In genomic region chr3:95635636-95636035, GRCm38 (mm10) we compare ENCODE assay signal across 19 mouse cellular contexts. TPM values are rescaled to one million over a fixed set of nuclear protein-coding genes. Genes with fewer than 3 reads are reported as not detected.
DNase-seq lines count a peak whose midpoint lies in the region; ATAC-seq and TF ChIP-seq lines count a peak whose summit lies in the region.
"Had no signal": no experiment of that assay in that cellular context is flagged by ENCODE, and none has a peak within 500 bp of the region (broad histone marks: within the 10 kb centered on the region; RNA-seq: fewer than 3 reads in every experiment).

No protein-coding gene starts in this region.

- no peaks in the 10 kb centered on the region for H3K27me3 ChIP-seq in kidney, adult 2 months (replicated peaks; ENCODE audit: control insufficient read depth, insufficient read depth, low read length)
- no peaks in the 10 kb centered on the region for H3K27me3 ChIP-seq in CH12.LX (replicated peaks)
- no peaks in the 10 kb centered on the region for H3K27me3 ChIP-seq in liver, embryonic 14.5 days (ENCODE audit: control insufficient read depth, insufficient read depth, low read length)
- H3K27me3 ChIP-seq: heart, embryonic 13.5 days; midbrain, embryonic 13.5 days had no signal

- H3K4me2 ChIP-seq in CH12.LX (ENCODE audit: insufficient read depth, low read depth, poor library complexity, severe bottlenecking) = no peak overlapping the region
- no peak overlapping the region for H3K4me2 ChIP-seq in liver, embryonic 14.5 days (ENCODE audit: low read depth)
- H3K4me2 ChIP-seq: heart, embryonic 13.5 days; midbrain, embryonic 13.5 days had no signal

- H3K79me2 ChIP-seq in CH12.LX (replicated peaks; ENCODE audit: control insufficient read depth, extremely low read depth, insufficient read depth, poor library complexity, severe bottlenecking) = peaks cover 10% of the 10 kb centered on the region

- H3K9me3 ChIP-seq in CH12.LX (replicated peaks; ENCODE audit: low read length) = no peaks in the 10 kb centered on the region
- H3K9me3 ChIP-seq in liver, embryonic 14.5 days (ENCODE audit: control insufficient read depth, low read length) = no peaks in the 10 kb centered on the region
- H3K9me3 ChIP-seq: embryonic facial prominence, embryonic 10.5 days; heart, embryonic 13.5 days; midbrain, embryonic 13.5 days had no signal

- no peak overlapping the region for H3K4me3 ChIP-seq in kidney, adult 2 months (ENCODE audit: insufficient read depth, low read depth, low read length)
- no peak overlapping the region for H3K4me3 ChIP-seq in CH12.LX (replicated peaks in 1 of 3; ENCODE audit: low read depth in 2 of 3, low read length in 2 of 3, poor library complexity in 1 of 3)
- H3K4me3 ChIP-seq in liver, embryonic 14.5 days (ENCODE audit: insufficient read depth in 1 of 2, low read depth in 2 of 2, low read length in 2 of 2) = no peak overlapping the region
- H3K4me3 ChIP-seq: embryonic facial prominence, embryonic 10.5 days; erythroblast, embryonic 14.5 days; heart, embryonic 13.5 days; midbrain, embryonic 13.5 days; myocyte had no signal

- in situ Hi-C loops in CH12.LX (cut with MboI; ENCODE audit: low pct_ligation_motif_present, low pct_unique_long_range_greater_than_20kb, low sequenced_read_pairs) = no loop called here

- 52% methylated on average over 4 of the region's 4 CpGs for WGBS in kidney, adult 2 months
- WGBS in liver, embryonic 14.5 days (ENCODE audit: insufficient replicate concordance) = 77% methylated on average over 4 of the region's 4 CpGs

- TF ChIP-seq RAD21 in CH12.LX (IDR thresholded peaks at IDR 0.05; ENCODE audit: low read depth, low read length) = no peak

- no peak for TF ChIP-seq CTCF in kidney, adult 2 months (conservative IDR thresholded peaks at IDR 0.05; ENCODE audit: insufficient read depth, insufficient read length, low read depth, low read length)
- no peak for TF ChIP-seq CTCF in CH12.LX (conservative IDR thresholded peaks at IDR 0.05 in 1 of 2, IDR thresholded peaks at IDR 0.05 in 1 of 2; ENCODE audit: low read depth in 2 of 2, low read length in 2 of 2)
- TF ChIP-seq CTCF in liver, embryonic 14.5 days (IDR thresholded peaks at IDR 0.05; ENCODE audit: low read depth) = no peak

- peaks cover 7% of the 10 kb centered on the region; the same call in 1 of the 2 replicates for H3K4me1 ChIP-seq in kidney, adult 2 months (ENCODE audit: control insufficient read depth, insufficient read depth, low read length)
- H3K4me1 ChIP-seq in CH12.LX (ENCODE audit: control insufficient read depth in 1 of 2, insufficient read depth in 2 of 2) = peaks cover 0 to 44% of the 10 kb centered on the region in 2 experiments; a peak in 2 of 4 replicates
- peaks cover 10 to 13% of the 10 kb centered on the region in 2 experiments for H3K4me1 ChIP-seq in liver, embryonic 14.5 days (replicated peaks; ENCODE audit: control insufficient read depth in 2 of 2, insufficient read depth in 2 of 2, low read length in 1 of 2)
- H3K4me1 ChIP-seq: midbrain, embryonic 13.5 days had no signal

- H3K27ac ChIP-seq in kidney, adult 2 months (ENCODE audit: insufficient read depth, low read depth, low read length) = peak overlapping the region; percentile 90
- no peak overlapping the region for H3K27ac ChIP-seq in CH12.LX (ENCODE audit: insufficient read depth, low read depth)
- H3K27ac ChIP-seq in liver, embryonic 14.5 days = no peak overlapping the region
- H3K27ac ChIP-seq: embryonic facial prominence, embryonic 10.5 days; heart, embryonic 13.5 days; midbrain, embryonic 13.5 days had no signal

- peaks cover 1% of the 10 kb centered on the region; the same call in 1 of the 2 replicates for H3K36me3 ChIP-seq in kidney, adult 2 months (ENCODE audit: control insufficient read depth, insufficient read depth, low read length)
- H3K36me3 ChIP-seq in CH12.LX (replicated peaks in 1 of 2; ENCODE audit: control insufficient read depth in 1 of 2, insufficient read depth in 1 of 2, low read length in 1 of 2) = peaks cover 50 to 93% of the 10 kb centered on the region in 2 experiments
- peaks cover 57% of the 10 kb centered on the region for H3K36me3 ChIP-seq in liver, embryonic 14.5 days (replicated peaks; ENCODE audit: control insufficient read depth, insufficient read depth, low read depth)

- no peak for TF ChIP-seq EP300 in CH12.LX (IDR thresholded peaks at IDR 0.05; ENCODE audit: low read length)
- no peak for TF ChIP-seq EP300 in liver, embryonic 14.5 days (IDR thresholded peaks at IDR 0.05; ENCODE audit: low read depth)

- no peak for TF ChIP-seq POLR2A in kidney, adult 2 months (IDR thresholded peaks at IDR 0.05; ENCODE audit: low read depth, low read length)
- TF ChIP-seq POLR2A in CH12.LX (IDR thresholded peaks at IDR 0.05; ENCODE audit: low read depth, low read length) = no peak

- ATAC-seq in liver, embryonic 14.5 days (ENCODE audit: insufficient read depth) = peak; percentile 6; the same call in 1 of the 2 replicates
- ATAC-seq: inflammation-experienced regulatory T-cells, adult 6 months; midbrain, embryonic 13.5 days had no signal

- H3K9ac ChIP-seq in CH12.LX (ENCODE audit: insufficient read depth, low read depth) = no peak overlapping the region
- no peak overlapping the region; the same call in 1 of the 2 replicates for H3K9ac ChIP-seq in liver, embryonic 14.5 days (replicated peaks)
- H3K9ac ChIP-seq: heart, embryonic 13.5 days; midbrain, embryonic 13.5 days had no signal

- DNase-seq in kidney, adult 2 months = peak; percentile 39
- no peak for DNase-seq in kidney, adult 11 months
- DNase-seq in CH12.LX (ENCODE audit: extremely low read depth) (no peak), R1 (ENCODE audit: low read depth, low spot score) (peak; percentile 59)
- DNase-seq in liver, embryonic 14.5 days (ENCODE audit: low read depth in 3 of 3, low spot score in 3 of 3) = no peak
- DNase-seq in right cerebral cortex, postnatal 25 days = no peak
- DNase-seq in thymus, postnatal 4 days = no peak
- DNase-seq: adrenal gland, postnatal 36 days; cerebellum, postnatal 14 days; gastrocnemius, postnatal 25 days; lung, adult 2 months; retina, postnatal 1 day; spleen, adult 18-20 months had no signal

- dilution Hi-C loops in CH12.LX (cut with MboI; ENCODE audit: extremely low pct_ligation_motif_present, extremely low pct_unique_long_range_greater_than_20kb, low sequenced_read_pairs) = no loop called here

TF ChIP-seq in CH12.LX, 34 proteins besides CTCF, POLR2A, EP300 and RAD21:
- TF ChIP-seq JUND (conservative IDR thresholded peaks at IDR 0.05; ENCODE audit: low read depth, low read length) (no peak), TCF12 (IDR thresholded peaks at IDR 0.05; ENCODE audit: low read depth, low read length) (no peak), POLR2AphosphoS2 (IDR thresholded peaks at IDR 0.05; ENCODE audit: low read depth, low read length) (peak; percentile 67; the same call in 1 of the 2 replicates), NRF1 (IDR thresholded peaks at IDR 0.05; ENCODE audit: low read depth, low read length) (no peak), MAX (IDR thresholded peaks at IDR 0.05; ENCODE audit: low read length) (no peak)
TF ChIP-seq in CH12.LX: peak in this region for 1.

RNA-seq across cellular contexts. Expression of gene Ensa, which starts 10.8 kb away (rescaled TPM):
- 9.9 and 13.2 TPM in 2 replicates for polyA plus RNA-seq in kidney, adult 2 months (2012; rRNA removed)
- total RNA-seq in CH12.LX (2012; rRNA removed) = 51.5 and 53.9 TPM in 2 replicates
- 57.8 and 60.8 TPM in 2 replicates for total RNA-seq in CH12.LX (2014; rRNA removed)
- polyA plus RNA-seq in CH12.LX (2012; ENCODE audit: insufficient read length, low read depth) = 58.4 and 62.6 TPM in 2 replicates
- 10.2 and 14.9 TPM in 2 replicates for polyA plus RNA-seq in liver, embryonic 14.5 days (2012; rRNA removed)
- polyA plus RNA-seq in liver, embryonic 14.5 days (2014; fragmentation: Nextera tagmentation; extraction: Ambion mirVana) = 26.8 and 27.1 TPM in 2 replicates

RNA-seq across cellular contexts. Expression of gene Mcl1, which starts 23.0 kb away (rescaled TPM):
- polyA plus RNA-seq in kidney, adult 2 months (2012; rRNA removed) = 31.9 and 43.0 TPM in 2 replicates
- total RNA-seq in CH12.LX (2012; rRNA removed) = 95.9 and 114 TPM in 2 replicates
- total RNA-seq in CH12.LX (2014; rRNA removed) = 223 and 225 TPM in 2 replicates
- 188 and 197 TPM in 2 replicates for polyA plus RNA-seq in CH12.LX (2012; ENCODE audit: insufficient read length, low read depth)
- polyA plus RNA-seq in liver, embryonic 14.5 days (2012; rRNA removed) = 26.6 and 34.6 TPM in 2 replicates
- 39.2 and 45.0 TPM in 2 replicates for polyA plus RNA-seq in liver, embryonic 14.5 days (2014; fragmentation: Nextera tagmentation; extraction: Ambion mirVana)

RNA-seq across cellular contexts. Expression of gene Golph3l, which starts 46.9 kb away (rescaled TPM):
- polyA plus RNA-seq in kidney, adult 2 months (2012; rRNA removed) = 7.6 and 10.4 TPM in 2 replicates
- 22.4 and 23.4 TPM in 2 replicates for total RNA-seq in CH12.LX (2012; rRNA removed)
- total RNA-seq in CH12.LX (2014; rRNA removed) = 35.5 and 36.9 TPM in 2 replicates
- polyA plus RNA-seq in CH12.LX (2012; ENCODE audit: insufficient read length, low read depth) = 21.6 and 22.7 TPM in 2 replicates
- 10.9 and 17.1 TPM in 2 replicates for polyA plus RNA-seq in liver, embryonic 14.5 days (2012; rRNA removed)
- polyA plus RNA-seq in liver, embryonic 14.5 days (2014; fragmentation: Nextera tagmentation; extraction: Ambion mirVana) = 32.6 and 38.5 TPM in 2 replicates

RNA-seq across cellular contexts. Expression of gene Adamtsl4, which starts 52.1 kb away (rescaled TPM):
- 5.2 and 6.0 TPM in 2 replicates for polyA plus RNA-seq in kidney, adult 2 months (2012; rRNA removed)
- total RNA-seq in CH12.LX (2012; rRNA removed) (0.85 and 1.1 TPM in 2 replicates), CH12.LX (2014; rRNA removed) (not detected in 2 replicates)
- 0.10 TPM in 1 of 2 replicates, not detected in the other for polyA plus RNA-seq in CH12.LX (2012; ENCODE audit: insufficient read length, low read depth)
- polyA plus RNA-seq in liver, embryonic 14.5 days (2012; rRNA removed) = 0.12 and 0.43 TPM in 2 replicates
- polyA plus RNA-seq in liver, embryonic 14.5 days (2014; fragmentation: Nextera tagmentation; extraction: Ambion mirVana) = 0.17 and 0.47 TPM in 2 replicates

Comparison
In these comparisons a context has a peak if more than half of its experiments do, and no peak if none do; other contexts are left out.
1. DNase-seq: peak in kidney, adult 2 months (single experiment) and R1 (single experiment); none in kidney, adult 11 months (single experiment), CH12.LX (single experiment), liver, embryonic 14.5 days (0 of 3), right cerebral cortex, postnatal 25 days (single experiment) and thymus, postnatal 4 days (single experiment).